Mouse (Mus musculus): ENCODE measurements around the gene Frat1. TPM values are rescaled to one million over a fixed set of nuclear protein-coding genes. Genes with fewer than 3 reads are reported as not detected.

The Frat1 gene
- polyA plus RNA-seq, 1 experiment: 25.1 TPM

GRCm38 (mm10) chr19:41872285-41872684 lies 42.5 kb downstream of the Frat1 start:
- no peak overlapping the region for H3K4me3 ChIP-seq (replicated peaks)
- H3K4me1 ChIP-seq: peaks cover 23% of the 10 kb centered on the region
- TF ChIP-seq FLI1 (IDR thresholded peaks at IDR 0.05; ENCODE audit: low read length): no peak
- TF ChIP-seq GATA1 (IDR thresholded peaks at IDR 0.05; ENCODE audit: borderline replicate concordance, low read length): no peak
- H3K36me3 ChIP-seq (replicated peaks; ENCODE audit: low read length): peaks cover 92% of the 10 kb centered on the region
- no peaks in the 10 kb centered on the region for H3K9me3 ChIP-seq
- H3K27me3 ChIP-seq (replicated peaks): no peaks in the 10 kb centered on the region

- Histone ChIP-seq H3K9me3 (no peaks in the 10 kb centered on the region), H3K4me1 (peaks cover 23% of the 10 kb centered on the region), H3K36me3 (replicated peaks; ENCODE audit: low read length) (peaks cover 91% of the 10 kb centered on the region), H3K4me3 (replicated peaks) (no peak overlapping the region), H3K27me3 (replicated peaks) (no peaks in the 10 kb centered on the region)
- no peak for TF ChIP-seq GATA1 (IDR thresholded peaks at IDR 0.05; ENCODE audit: borderline replicate concordance, low read length)
- TF ChIP-seq FLI1 (IDR thresholded peaks at IDR 0.05; ENCODE audit: low read length): no peak
Measured at GRCm38 (mm10) chr19:41874356-41874755, 44.6 kb downstream of the Frat1 start.

GRCm38 (mm10) chr19:41881842-41882241 lies 52.1 kb downstream of the Frat1 start:
- Histone ChIP-seq H3K4me3 (replicated peaks) (no peak overlapping the region), H3K36me3 (replicated peaks; ENCODE audit: low read length) (peaks cover 96% of the 10 kb centered on the region), H3K4me1 (peaks cover 6% of the 10 kb centered on the region), H3K9me3 (no peaks in the 10 kb centered on the region), H3K27me3 (replicated peaks) (no peaks in the 10 kb centered on the region)
- no peak for TF ChIP-seq GATA1 (IDR thresholded peaks at IDR 0.05; ENCODE audit: borderline replicate concordance, low read length)
- no peak for TF ChIP-seq FLI1 (IDR thresholded peaks at IDR 0.05; ENCODE audit: low read length)

Other genes starting within 250 kb of the Frat1 start
- gene Gm340, start 247.6 kb upstream of the Frat1 start, polyA plus RNA-seq (2012; ENCODE audit: insufficient read depth, low replicate concordance): 0.21 TPM in 1 of 2 replicates, not detected in the other
- 0.34 TPM in 1 of 2 replicates, not detected in the other for gene Slit1, start 86.3 kb upstream of the Frat1 start, polyA plus RNA-seq (2012; ENCODE audit: insufficient read depth, low replicate concordance)
- 1.8 TPM in 1 of 2 replicates, not detected in the other for gene Arhgap19, start 27.9 kb upstream of the Frat1 start, polyA plus RNA-seq (2012; ENCODE audit: insufficient read depth, low replicate concordance)
- 16.8 and 19.5 TPM in 2 replicates for gene Frat2, start 18.2 kb downstream of the Frat1 start, polyA plus RNA-seq (2012; ENCODE audit: insufficient read depth, low replicate concordance)
- gene Rrp12, start 66.2 kb downstream of the Frat1 start, polyA plus RNA-seq (2012; ENCODE audit: insufficient read depth, low replicate concordance): 8.9 and 14.4 TPM in 2 replicates
- 654 and 1,266 TPM in 2 replicates for gene Pgam1, start 82.0 kb downstream of the Frat1 start, polyA plus RNA-seq (2012; ENCODE audit: insufficient read depth, low replicate concordance)
- gene Exosc1, start 103.5 kb downstream of the Frat1 start, polyA plus RNA-seq (2012; ENCODE audit: insufficient read depth, low replicate concordance): 5.4 and 13.5 TPM in 2 replicates
- gene Zdhhc16, start 103.5 kb downstream of the Frat1 start, polyA plus RNA-seq (2012; ENCODE audit: insufficient read depth, low replicate concordance): 18.8 and 25.3 TPM in 2 replicates
- gene Mms19, start 151.2 kb downstream of the Frat1 start, polyA plus RNA-seq (2012; ENCODE audit: insufficient read depth, low replicate concordance): 6.0 and 14.4 TPM in 2 replicates
- 23.1 and 46.7 TPM in 2 replicates for gene Ubtd1, start 151.8 kb downstream of the Frat1 start, polyA plus RNA-seq (2012; ENCODE audit: insufficient read depth, low replicate concordance)
- not detected in 2 replicates for gene Ankrd2, start 206.0 kb downstream of the Frat1 start, polyA plus RNA-seq (2012; ENCODE audit: insufficient read depth, low replicate concordance)
- gene Hoga1, start 215.6 kb downstream of the Frat1 start, polyA plus RNA-seq (2012; ENCODE audit: insufficient read depth, low replicate concordance): 0.93 TPM in 1 of 2 replicates, not detected in the other
- not detected in 2 replicates for gene 4933411K16Rik, start 222.3 kb downstream of the Frat1 start, polyA plus RNA-seq (2012; ENCODE audit: insufficient read depth, low replicate concordance)